Mouse (Mus musculus) stomach, postnatal 0 days (tissue): ENCODE data around the gene Stk39.

Source experiments
- CTCF ChIP-seq: IDR thresholded peaks from 2 replicates; pipeline ENCODE4 v1.5.1; 2016; ENCODE audit warnings: antibody characterized with exemption, low read depth, mild to moderate bottlenecking, moderate library complexity
- EP300 ChIP-seq: optimal IDR thresholded peaks from 2 replicates; pipeline ENCODE3; 2016; ENCODE audit warnings: antibody characterized with exemption

DNA sequence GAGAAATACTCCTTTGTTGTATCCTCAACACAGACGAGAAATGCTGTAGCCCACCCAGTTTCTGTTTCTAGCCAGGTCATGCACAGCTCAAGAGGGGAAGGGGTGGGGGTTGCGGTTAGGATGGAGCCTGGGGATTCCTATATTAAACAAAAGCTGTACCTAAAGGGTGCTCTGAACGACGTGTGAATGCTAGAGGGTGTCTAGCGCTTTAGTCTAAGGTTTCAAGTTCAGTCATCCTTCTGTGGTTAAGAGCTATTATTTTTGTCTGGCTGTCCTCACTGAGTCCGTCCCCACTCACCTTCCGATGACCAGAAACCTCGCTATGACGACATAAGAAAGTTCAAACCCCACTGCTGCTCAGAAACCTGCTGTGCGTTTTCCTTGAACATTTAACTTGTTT lies 182.9 kb downstream of the Stk39 start:
- TF ChIP-seq CTCF (no peak), EP300 (no peak)
